Mouse (Mus musculus) lung, adult 2 months (tissue): ENCODE measurements around the gene Ankrd13b.

ENCODE experiments used
- CTCF ChIP-seq: fragments of 200-500 bp; IDR thresholded peaks from 2 replicates; pipeline ENCODE4 v1.5.1; 2011; ENCODE audit warnings: mild to moderate bottlenecking, low read length, control low read depth; ENCODE audit not compliant: insufficient read depth
- POLR2A ChIP-seq: fragments of 200-500 bp; IDR thresholded peaks from 2 replicates; pipeline ENCODE4 v1.6.1; 2011; ENCODE audit warnings: low read depth, mild to moderate bottlenecking, control low read depth, low read length, borderline replicate concordance; ENCODE audit errors: extremely low read depth

DNA sequence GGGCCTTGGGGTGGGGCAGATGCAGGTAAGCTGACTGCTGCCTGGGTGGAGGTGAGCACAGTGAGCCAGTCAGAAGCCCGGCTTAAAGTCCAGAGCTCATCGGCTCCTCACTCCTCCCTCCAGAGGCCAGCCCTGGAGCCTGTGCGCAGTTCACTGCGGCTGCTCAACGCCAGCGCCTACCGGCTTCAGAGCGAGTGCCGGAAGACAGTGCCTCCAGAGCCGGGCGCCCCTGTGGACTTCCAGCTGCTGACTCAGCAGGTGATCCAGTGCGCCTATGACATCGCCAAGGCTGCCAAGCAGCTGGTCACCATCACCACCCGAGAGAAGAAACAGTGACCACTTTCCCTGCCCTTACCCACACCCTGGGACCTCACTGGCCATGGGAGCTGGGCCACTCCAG, 16.8 kb upstream of the Ankrd13b start:
- TF ChIP-seq CTCF (no peak), POLR2A (no peak)
